Mouse (Mus musculus): Measurements from ENCODE around the gene Erap1.
A peak's percentile ranks its signal among the peaks of the same experiment; 100 is the strongest.
"Not testable (repeated sequence)": the region's sequence is repeated elsewhere in the genome, so short reads cannot be mapped to it uniquely, and the experiment has no call there.

Gene Erap1

DNA sequence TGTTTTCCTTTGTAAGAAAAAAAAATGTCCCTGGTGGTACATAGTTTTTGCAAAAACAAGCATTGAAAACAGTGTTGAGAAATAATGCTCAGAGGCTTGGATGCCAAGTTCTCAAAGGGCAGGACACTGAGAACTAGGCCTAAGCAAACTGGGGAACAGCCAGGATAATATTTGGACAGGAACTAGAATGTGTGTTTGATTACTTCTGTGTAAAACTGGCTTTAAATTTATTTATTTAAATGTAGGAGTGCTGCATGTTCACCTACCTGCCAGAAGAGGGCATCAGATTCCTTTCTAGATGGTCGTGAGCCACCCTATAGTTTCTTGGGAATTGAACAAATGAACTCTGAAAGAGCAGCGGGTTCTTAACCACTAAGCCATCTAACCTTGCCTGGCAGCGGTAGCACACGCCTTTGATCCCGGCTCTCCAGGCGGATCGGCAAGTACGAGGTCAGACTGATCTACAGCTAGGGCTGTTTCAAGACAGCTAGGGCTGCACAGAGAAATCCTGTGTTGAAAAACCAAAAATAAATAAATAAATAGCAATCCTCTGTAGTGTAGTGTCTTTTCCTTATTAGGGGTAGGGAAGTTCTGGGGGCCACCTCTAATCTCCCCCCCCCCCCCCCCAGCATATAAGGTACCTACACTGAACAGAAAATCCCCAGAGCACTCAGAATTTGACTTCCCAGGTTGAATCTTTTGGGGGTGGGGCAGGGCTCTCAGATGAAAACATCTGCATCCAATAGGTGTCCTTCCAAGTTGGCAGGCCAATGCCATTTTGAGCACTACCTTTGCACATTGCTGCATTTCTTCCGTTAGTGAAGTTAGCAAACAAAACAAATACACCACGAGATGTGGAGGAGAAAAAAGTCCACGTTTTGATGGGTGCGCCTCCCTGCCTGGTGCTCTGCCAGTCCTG, at the start of gene Erap1:
Erap1 (plus strand) TSS at position 776 of the 919 bp plus-strand sequence.
- peak; percentile 15 for DNase-seq (ENCODE audit: low spot score)

DNA sequence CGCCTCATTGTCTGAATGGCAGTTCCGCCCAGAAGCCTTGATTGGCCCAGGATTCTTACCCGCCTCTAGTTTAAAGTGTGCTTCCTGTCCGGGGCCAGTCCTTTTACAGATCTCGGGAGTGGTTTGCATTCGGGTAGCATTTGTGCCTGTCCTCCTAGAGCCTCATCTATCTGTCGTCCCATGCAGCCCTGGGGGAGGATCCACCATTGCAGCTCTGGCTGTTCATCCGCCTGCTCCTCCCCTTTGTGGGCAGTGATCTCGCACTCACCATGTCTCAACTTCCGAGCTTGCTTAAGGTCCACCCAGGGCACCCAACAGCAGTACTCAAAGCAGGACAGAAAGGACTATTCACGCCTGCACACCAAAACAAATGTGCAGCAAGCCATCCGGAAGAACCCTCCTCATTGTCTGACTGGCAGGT, 48.0 kb upstream of the Erap1 start:
- DNase-seq (ENCODE audit: low spot score): peak; percentile 11

DNA sequence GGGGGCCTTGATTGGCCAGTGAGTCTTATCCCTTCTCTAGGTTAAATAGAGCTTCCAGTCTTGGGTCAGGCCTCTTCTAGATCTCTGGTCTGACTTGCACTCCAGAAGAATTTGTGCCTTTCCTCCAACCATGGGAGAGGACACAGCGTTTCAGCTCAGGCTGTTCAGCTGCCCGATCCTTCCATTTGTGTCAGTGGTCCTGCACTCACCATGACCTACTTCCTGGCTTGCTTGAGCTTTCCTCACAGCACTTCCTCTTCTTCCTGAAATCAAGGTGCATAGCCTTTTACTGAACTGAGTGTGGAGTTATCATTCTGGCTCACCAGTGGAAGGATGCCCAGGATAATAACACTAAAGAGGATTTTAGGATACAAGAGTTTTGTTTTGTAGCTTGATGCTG, 47.5 kb upstream of the Erap1 start:
- not testable (repeated sequence) for DNase-seq (ENCODE audit: low spot score)

DNA sequence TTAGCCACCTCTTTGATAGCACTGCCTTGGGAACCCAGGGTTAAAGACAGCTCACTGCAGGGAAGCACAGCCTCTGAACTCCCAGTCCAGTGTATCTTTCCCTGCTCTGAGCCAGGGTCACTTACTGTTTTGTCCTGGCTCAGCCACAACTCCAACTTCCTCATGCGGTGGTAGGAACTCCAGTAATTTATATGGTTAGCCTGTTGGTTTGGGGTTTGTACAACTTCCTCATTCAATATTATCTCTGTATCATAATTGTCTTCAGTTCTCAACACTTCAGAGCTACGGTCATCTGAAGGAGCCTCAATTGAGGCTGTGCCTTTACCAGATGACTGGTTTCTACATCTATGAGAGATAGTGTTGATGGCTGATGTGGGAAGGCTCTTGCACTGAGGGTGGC, 42.3 kb upstream of the Erap1 start:
- DNase-seq (ENCODE audit: low spot score): not testable (repeated sequence)

GRCm38 (mm10) chr13:74601776-74602175, 37.6 kb upstream of the Erap1 start:
- DNase-seq (ENCODE audit: low spot score): not testable (repeated sequence)

- peak; percentile 83 for DNase-seq (ENCODE audit: low spot score)
Measured at GRCm38 (mm10) chr13:74617163-74618019, 22.0 kb upstream of the Erap1 start.

- no peak for DNase-seq (ENCODE audit: low spot score)
Measured at GRCm38 (mm10) chr13:74632327-74632726, 7.0 kb upstream of the Erap1 start.

DNA sequence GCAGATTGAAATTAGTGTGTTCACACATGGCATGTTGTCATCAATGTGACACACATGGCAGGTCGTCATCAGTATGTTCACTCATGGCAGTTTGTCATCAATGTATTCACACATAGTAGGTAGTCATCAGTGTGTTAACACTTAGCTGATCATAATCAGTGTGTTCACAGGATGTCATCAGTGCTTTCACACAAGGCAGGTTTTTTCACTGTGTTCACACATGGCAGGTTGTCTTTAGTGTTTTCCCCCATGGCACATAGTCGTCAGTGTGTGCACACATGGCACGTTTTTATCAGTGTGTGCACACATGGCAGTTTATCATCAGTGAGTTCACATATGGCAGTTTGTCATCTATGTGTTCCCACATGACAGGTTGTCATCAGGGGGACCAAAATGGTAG, 6.5 kb upstream of the Erap1 start:
- no peak for DNase-seq (ENCODE audit: low spot score)

- peak; percentile 88 for DNase-seq (ENCODE audit: low spot score)
Measured at GRCm38 (mm10) chr13:74639712-74640522, 549 bp downstream of the Erap1 start.

DNA sequence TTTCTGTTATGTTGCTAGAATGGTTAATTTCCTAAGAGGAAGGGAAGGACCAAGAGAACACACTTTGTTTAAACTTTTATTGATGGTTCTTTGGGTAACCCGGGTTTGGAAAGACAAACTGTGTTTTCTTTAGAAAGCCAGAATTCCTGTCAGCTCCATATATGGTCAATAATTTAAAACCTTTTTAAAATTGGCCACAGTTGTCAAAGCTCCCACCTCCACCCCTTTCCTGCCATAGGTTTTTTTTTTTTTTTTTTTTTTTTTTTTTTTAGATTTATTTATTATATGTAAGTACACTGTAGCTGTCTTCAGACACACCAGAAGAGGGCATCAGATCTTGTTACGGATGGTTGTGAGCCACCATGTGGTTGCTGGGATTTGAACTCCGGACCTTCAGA, 1.2 kb downstream of the Erap1 start:
- DNase-seq (ENCODE audit: low spot score): not testable (repeated sequence)

- no peak for DNase-seq (ENCODE audit: low spot score)
Measured at GRCm38 (mm10) chr13:74695497-74696193, 56.3 kb downstream of the Erap1 start.

DNA sequence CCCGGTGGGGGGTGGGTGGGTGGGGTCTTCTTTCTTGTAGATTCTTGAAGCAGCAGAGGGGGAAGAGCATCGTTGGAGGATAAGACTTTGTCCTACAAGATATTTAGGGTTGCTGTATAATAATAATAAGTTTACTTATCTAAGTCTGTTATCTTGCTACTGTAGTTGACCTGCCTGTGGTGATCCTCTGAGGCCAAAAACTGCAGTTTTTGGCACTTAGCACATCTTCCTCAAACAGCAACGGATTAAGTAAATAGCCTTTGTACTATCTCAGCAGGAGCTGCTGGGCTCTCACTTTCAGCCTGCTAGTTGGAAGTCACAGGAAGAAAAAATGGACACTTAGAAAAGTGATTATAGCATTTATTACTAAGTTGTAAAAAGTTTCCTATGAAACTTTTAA, 56.9 kb downstream of the Erap1 start:
- DNase-seq (ENCODE audit: low spot score): no peak

GRCm38 (mm10) chr13:74719002-74719401, 79.6 kb downstream of the Erap1 start:
- DNase-seq (ENCODE audit: low spot score): no peak

DNA sequence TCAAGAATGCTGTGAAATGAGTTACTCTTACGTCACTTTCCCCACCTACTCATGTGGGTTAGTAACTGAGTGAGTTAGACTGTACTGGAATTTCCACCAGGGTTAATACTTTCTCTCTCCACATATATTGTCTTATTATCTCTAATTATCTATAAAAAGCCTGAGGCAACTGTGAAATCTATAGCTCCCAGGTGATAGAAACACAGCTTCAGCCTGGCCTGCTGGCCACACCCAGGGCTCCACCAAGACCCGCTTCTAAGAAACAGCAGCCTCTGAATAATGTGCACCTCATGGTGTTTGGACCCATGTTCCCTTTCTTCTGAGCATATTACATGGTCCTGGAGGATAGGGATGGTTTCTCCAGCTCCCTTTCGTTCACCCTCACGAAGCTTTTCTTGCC, 94.4 kb downstream of the Erap1 start:
- no peak for DNase-seq (ENCODE audit: low spot score)

GRCm38 (mm10) chr13:74735834-74736233, 96.5 kb downstream of the Erap1 start:
- no peak for DNase-seq (ENCODE audit: low spot score)

DNA sequence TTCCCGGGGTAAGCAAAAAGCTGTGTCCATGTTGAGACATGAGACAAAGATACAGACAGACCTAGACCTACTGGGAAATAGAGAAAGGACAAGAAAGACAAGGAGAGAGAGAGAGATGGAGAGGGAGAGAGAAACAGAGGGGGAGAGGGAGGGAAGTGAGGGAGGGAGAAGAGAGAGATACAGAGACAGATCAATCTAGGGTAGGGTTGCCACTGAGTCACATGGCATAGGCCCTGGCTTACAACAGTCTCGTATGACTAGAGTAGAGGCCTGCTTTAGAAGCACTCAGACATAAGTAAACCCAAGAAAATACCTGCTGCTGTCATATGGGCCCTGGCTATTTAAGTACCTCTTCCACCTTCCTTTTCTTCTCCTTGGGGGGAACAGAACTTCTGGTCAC, 97.0 kb downstream of the Erap1 start:
- no peak for DNase-seq (ENCODE audit: low spot score)
